Mouse (Mus musculus) ES-Bruce4 (cell line): ENCODE measurements at regions not wholly inside any gene's neighbourhood (a gene's known extent, or its start where the extent isn't known, plus 50 kb on each side); places are given as distances from the start of the nearest gene placed in this dataset.

ENCODE experiments used
- CTCF ChIP-seq: IDR thresholded peaks from one replicate; pipeline ENCODE4 v1.8.1; 2011; ENCODE audit warnings: low read depth, low read length
- EP300 ChIP-seq: IDR thresholded peaks from 2 replicates; pipeline ENCODE4 v1.6.1; 2011; ENCODE audit warnings: low read depth, low read length; ENCODE audit not compliant: insufficient read depth
- POLR2A ChIP-seq: IDR thresholded peaks from one replicate; pipeline ENCODE4 v1.8.1; 2011; ENCODE audit warnings: low read length; ENCODE audit not compliant: insufficient read depth

DNA sequence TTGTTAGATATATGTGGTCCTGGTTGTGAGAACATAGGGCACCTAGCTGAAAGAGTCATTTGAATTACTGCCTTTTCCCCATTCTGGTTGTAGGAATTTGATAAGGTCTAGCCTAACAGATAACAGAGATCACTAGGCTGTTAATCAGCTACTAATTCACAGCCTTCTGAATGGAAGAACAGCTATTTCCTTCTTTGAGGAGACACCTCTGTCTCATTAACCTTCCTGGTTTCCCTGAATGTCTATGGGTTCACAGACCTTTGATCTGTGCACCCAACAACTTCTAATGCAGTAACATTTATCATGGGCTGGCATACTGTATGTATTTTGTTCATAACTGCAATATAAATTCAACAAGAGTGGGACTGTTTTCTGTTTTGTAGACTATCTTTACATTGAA lies 875.0 kb upstream of the Mms22l start:
- no peak for TF ChIP-seq EP300
- no peak for TF ChIP-seq CTCF
- TF ChIP-seq POLR2A: no peak
